Mouse (Mus musculus) embryo, embryonic 9.5 days (tissue): Measurements from ENCODE around the gene Oxct2b.
"Not testable (repeated sequence)": the region's sequence is repeated elsewhere in the genome, so short reads cannot be mapped to it uniquely, and the experiment has no call there.

ENCODE experiments used
- DNase-seq: peaks from one replicate; pipeline ENCODE4 v3.0.0-alpha.2; 2017; ENCODE audit errors: extremely low spot score

Gene Oxct2b

DNA sequence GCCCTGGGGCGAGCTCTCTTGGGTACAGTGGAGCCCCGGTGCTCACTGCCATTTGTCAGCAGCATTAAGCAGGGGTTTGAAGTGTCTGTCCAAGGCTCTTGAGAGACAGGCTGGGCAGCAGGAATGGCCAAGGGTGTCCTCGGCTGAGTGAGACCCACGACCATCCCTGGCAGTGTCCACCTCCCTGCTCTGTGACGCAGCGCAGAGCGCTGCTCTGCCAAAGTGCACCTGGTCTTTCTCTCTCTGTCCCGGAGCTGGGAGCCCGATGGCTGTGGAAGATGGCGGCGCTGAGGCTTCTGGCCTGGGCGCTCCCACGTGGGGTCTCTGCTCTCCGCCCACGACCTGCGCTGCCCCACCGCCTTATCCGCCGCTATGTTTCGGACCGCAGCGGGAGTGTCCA lies at the start of gene Oxct2b:
Gene Oxct2b (plus strand): TSS at position 256 of the 400 bp plus-strand sequence.
- peak; percentile 39 for DNase-seq

DNA sequence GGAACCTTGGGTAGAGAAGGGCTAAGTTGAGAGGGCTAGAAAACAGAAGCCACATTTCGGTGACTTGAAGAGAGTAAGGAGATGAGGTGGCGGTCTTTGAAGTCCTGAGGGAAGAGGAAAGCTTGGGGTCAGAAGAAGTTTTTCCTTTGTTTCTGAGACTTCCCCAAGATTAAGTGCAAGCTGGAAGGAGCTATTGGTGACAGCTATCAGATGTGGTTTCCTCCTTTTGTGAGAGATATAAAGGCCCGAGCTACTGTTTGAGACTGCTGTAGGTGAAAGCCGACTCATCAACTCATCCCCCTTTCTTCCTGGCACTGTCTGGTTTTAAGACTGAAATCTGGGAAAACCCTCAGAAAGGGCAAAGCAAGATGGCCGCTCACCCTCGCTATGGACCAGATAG lies 47.4 kb upstream of the Oxct2b start:
- no peak for DNase-seq

DNA sequence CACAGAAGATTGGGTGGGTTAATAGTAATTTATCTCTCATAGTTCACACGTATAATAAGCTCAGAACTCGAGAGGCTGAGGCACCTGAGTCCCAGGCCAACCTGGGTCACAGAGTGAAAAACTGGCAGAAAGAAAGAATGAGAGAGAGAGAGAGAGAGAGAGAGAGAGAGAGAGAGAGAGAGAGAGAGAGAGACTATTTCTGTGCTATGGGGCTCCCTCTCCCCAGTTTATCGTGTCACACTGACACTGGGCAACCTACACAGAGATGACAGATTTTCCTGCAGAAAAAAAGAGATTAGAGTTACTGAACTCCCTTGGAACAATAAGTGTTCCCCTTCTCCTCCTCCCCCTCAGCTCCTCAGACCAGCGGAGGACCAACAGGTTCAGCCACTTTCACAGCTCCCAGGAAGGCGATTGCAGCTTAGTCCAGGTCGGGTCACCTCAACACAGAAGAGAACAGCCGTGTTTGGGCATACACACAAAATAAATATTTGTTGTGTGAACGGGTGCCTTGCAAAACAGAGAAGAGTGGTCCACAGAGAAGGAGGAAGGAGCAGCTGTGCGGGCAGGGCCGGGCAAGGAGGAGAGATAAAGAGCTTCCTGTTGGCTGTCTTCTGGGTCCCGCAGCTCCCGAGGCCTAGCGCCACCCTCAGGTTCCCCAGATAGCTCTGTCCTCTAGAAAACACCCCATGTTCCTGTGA lies 44.6 kb upstream of the Oxct2b start:
- DNase-seq = peak; percentile 51

DNA sequence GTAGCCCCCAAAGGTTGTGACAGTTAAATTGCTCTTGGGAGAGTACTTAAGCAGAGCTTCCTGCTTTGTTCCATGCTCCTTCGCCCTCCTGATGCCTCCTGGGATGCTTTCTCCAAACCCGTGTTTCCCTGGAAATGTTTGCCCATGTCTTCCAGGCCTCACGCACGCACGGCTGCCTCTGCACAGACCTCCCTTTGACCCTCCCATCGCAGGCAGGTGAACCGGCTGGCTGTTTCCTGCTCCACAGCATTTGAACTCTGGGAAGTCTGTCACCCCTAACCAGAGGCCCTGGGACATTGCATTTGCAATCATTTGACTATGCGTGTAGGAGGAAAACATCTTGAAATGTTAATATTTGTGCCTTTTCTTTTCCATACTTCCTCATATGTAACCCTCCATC lies 39.1 kb upstream of the Oxct2b start:
- DNase-seq = no peak

DNA sequence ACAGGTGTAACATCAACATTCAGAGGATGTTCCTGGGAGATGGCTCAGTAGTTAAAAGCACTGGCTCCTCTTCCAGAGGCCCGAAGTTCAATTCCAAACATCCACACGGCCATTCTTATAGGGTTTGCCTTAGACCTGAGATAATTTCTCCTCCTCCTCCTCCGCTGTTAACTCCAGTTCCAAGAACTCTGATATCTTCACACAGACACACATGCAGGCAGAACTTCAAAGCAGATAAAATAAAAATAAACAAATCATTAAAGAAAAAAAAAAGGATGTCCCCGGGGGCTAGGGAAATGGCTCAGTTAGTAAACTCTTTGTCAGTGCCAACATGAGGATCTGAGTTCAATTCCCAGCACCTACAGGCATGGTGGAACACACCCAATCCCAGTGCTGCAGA lies 37.8 kb upstream of the Oxct2b start:
- DNase-seq = no peak

DNA sequence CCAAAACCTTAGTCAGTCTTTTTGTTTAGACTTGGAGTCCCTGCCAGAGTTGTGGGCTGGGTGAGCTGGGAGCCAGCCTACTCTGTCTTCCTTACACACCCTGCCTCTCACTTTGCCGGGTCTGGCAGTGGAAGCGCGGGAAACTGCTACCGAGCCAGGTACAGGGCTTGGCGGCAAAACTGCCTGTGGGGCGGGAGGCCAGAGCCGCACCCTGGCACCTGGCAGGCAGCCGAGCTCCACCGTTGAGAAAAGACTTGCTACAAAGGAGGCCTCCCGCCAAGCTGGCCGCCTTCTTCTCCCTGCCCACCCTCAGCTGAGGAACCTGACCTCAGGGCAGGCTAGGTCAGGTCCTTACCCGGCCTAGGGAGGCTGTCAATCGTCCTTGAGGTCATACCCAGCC lies 35.3 kb upstream of the Oxct2b start:
- no peak for DNase-seq

DNA sequence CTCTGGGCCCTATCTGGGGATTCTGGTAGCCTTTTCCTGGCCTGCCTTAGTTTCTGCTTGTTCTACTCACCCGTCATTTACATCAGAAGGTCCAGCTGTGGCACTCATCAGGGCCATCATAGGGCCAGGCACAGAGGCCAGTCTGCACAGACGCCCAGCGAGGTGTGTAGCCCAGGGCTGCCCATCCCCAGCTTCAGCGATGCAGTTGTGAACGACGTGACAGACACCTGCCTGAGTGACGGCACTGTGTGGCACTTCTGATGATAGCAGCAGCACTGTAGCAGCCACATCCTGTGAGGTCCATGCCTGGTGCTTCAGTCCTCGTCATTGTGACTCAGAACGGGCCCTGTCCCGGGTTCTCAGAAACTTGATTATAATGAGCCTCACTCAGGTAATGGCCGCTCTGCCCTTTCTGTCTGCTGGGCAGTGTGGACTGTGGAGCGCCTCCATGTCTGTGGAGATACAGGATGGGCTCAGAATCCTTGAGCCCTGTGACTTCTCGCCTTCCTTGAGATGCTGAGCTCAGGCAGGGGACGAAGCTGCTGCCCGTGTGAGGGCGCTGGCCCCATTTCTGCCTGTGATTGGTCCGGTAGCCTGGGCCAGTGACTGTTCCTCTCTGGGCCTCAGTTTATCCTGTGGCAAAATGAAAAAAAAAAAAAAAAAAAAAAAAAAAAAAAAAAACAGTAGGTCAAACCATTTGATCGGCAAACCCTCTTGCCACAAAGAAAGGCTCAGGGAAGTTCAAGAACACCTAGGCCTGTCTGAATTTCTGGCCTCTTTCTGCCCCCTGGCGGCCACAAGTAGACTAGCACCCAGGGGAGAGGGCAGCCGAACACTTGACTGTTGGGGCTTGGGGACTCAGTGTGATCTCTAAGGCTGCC lies 33.5 kb upstream of the Oxct2b start:
- DNase-seq = peak; percentile 52

DNA sequence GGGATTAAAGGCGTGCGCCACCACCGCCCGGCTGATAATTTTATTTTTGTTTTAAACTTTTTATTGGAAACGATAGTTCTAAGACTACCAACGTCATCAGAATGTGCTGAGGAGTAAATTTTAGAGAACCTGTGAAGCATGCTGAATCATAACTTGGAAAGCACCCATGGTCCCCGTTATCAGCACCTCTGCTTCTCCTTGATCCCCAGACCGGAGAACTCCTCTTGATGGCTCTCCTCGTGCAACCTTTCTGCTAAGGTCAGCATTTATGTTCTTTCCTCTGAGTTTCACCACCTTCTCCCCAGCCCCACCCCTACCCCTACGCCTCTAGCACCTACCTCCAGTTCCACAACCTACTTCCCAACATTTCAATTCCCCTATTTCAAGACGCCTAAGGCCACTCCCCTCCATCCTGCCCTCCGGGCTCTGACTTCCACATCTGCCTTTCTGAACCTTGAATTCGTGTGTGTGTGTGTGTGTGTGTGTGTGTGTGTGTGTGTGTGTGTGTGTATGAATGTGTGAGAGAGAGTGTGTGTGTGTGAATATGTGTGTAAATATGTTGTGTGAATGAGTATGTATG lies 32.7 kb upstream of the Oxct2b start:
- DNase-seq = no peak

DNA sequence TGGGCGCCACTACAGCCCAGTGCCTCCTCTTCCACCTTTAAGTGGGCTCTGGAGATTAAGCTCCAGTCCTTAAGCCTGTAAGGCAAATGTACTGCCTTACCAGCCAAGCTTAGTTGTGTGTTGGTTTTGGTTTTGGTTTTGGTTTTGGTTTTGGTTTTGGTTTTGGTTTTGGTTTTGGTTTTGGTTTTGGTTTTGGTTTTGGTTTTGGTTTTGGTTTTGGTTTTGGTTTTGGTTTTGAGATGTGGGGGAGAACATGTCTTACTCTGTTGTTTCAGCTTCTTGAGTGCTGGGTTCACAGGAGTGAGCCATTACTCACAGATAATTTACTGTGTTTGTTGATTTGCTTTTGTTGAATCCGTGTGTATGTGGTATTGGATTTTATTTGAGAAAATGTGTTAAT lies 30.8 kb upstream of the Oxct2b start:
- DNase-seq = no peak

DNA sequence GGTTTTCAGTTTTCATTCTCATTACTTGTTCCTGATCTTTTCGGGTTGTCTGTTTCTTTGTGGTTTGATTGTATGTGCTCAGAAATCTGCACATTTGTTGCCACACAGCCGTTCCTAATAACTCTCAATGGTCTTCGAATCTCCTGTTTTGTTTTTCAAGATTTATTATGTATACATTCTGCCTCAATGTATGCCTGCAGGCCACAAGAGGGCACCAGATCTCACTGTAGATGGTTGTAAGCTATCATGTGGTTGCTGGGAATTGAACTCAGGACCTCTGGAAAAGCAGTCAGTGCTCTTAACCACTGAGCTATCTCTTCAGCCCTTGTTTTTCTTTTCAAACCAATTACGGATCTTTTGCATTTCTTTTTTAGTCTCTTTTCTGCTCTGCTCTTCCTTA lies 29.7 kb upstream of the Oxct2b start:
- DNase-seq = no peak

DNA sequence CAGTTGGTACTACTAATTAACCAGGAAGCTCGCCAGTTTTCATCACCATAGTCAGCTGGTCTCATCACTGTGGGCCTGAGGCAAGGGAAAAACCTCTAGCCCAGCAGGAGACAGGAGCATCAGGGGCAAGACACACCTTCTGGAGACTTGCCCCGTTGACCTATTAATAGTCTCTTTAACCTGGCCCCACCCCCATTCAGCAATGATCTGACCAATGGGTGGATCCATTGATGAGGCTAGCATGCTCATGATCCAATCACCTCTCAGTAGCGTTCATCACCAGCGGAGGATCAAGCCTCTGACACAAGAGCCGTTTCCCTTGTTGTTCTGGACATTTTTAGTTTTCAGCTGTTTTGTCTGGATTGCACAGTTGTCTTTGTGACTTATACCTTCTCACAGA lies 23.4 kb upstream of the Oxct2b start:
- DNase-seq = no peak

DNA sequence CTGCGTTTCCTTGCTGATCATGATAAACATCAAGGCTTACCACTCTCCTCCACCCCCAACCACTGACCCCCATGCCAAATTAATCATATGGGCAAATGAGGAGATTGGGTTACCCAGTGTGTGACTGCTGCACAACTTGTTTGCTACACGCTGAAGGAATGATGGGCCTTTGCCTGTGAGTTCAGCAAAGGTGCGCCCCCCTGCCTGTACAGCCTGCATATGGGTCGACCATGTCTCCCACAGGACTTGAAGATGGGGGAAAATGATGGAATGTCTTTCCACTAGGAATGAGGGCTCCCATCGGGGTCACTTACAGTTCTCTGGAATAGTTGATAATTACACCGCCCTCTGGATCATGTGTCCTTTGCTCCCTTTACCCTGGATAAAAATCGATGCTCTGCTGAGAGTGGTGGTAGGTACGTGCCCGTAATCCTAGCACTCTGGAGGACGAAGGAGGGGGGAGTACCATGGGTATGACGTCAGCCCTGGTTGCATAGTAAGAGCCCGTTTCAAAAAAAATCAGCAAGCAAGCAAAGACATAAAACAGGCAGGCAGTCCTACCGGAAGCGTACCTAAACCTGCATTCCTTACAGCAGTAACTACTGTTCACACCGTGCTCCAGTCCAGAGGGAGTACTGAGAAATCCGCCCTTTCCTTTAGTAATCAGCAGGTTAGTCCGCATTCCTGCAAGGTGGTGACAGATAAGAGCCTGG lies 22.8 kb upstream of the Oxct2b start:
- peak; percentile 14 for DNase-seq

DNA sequence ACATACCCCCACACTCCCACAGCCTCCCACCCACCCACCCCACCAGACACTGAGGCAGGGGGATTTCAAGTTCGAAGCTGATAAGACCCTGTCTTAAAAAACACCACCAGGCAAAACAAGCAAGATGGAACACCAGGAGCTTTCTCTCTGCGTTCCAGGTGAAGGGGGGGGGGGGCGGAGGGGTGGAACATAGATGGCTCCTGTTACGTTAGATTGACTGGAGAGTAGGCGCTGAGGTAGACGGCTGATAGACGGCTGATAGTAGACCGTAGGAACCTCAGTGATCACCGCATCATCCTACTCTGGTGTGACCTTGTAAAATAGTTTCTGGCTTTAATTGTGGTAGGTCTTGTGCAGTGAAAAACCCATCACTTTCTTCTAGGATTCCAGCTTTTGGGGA lies 22.2 kb upstream of the Oxct2b start:
- no peak for DNase-seq

DNA sequence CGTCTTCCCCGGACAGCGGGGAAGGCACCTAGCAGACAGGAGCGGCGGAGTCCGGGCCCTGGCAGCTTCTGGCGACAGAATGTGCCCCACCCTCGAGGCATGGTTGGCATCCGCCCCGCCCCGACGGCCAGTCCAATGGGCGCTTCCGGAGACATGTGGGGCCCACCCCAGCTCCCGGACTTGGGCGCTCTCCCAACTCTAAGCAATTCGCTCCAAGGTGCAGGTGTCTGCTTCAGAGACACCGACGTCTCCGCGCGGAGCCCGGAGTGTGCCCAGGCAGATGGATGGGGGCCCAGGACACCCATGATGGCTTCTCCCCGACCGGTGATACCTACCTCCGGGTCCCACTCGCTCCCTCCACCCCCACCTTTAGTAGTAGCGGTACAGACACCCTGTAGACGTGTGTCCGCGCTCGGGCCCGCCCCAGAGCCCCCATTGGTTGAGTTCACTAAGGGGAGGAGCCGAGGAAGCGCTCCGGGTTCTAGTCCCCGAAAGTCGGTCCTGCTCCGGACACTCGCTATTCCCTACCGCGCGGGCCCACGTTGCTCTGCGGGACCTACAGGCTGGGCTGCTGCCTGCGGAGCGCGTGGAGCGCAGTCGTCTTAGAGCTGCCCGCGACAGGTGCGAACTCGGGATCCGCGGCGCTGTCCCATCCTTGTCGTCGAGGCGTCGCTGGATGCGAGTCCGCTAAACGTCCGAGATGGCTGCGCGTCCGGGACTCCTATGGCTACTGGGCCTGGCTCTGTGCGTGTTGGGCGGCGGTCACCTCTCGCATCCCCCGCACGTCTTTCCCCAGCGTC lies 11.2 kb upstream of the Oxct2b start, which contains the start of gene Bmp8b:
Gene Bmp8b (plus strand): TSS at position 515 of the 800 bp plus-strand sequence.
- peak; percentile 12 for DNase-seq

DNA sequence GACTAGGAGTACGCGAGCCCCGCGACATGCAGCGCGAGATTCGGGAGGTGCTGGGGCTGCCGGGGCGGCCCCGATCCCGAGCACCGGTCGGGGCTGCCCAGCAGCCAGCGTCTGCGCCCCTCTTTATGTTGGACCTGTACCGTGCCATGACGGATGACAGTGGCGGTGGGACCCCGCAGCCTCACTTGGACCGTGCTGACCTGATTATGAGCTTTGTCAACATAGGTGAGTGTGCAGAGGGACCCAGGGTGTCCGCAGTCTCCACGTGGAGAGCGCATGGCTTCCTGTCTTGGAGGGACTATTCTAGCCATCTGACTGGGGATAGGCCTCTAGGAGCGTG lies 10.6 kb upstream of the Oxct2b start:
- no peak for DNase-seq

DNA sequence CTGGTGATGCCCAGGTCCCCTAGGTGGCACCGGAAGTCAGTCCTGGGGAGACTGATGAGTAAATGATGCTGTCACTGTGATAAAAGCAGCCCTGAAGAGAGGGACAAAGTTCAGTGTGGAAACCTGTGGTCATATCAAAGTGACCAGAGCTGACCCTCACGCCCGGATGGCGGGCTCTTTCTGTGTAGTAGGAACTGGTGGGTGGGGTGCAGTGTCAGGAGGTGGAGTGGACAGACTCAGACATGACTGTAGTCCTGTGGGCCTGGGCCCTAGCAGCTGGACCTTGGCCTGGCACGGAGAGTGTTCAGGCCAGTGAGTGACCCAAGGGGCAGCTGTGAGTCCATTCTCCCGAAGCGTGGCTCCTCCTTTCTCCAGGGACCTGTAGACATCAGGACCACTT lies 10.1 kb upstream of the Oxct2b start:
- DNase-seq = not testable (repeated sequence)

DNA sequence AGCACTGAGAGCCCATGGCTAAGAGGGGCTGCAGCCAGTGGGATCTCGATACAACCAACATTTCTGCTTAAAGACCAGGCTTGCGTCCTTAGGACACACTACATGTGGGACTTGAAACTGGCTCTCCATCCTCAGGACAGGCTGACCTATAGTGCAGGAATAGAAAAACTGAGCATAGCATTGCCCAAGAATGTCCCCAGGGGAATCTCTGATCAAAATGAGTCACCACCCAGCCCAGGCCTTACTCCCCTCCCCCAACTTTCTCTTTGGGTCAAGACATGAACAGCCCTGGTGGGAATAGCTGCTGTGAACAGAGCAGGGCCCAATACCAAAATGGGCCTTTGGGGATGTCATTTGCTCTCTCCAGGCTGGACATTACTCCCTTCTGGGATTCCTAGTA lies 9.2 kb upstream of the Oxct2b start:
- DNase-seq = no peak

DNA sequence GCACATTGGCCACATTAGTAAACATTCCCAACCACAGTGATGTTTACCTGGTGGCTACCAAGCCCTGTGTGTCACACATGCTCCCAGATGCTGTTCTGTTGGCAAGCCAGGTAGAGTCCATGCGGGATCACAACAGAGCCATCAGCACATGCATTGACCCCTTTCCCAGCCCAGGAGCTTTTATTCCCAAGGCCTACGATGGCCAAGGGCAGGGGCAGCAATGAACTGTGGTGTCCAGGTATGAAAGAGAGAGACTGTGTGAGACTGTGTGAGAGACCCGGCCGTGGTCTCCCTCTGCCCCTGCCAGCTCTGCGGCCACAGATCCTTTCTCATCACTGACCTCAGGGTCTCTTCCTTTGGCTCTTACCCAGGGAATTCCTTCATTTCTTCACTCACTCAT lies 8.0 kb upstream of the Oxct2b start:
- DNase-seq = no peak

DNA sequence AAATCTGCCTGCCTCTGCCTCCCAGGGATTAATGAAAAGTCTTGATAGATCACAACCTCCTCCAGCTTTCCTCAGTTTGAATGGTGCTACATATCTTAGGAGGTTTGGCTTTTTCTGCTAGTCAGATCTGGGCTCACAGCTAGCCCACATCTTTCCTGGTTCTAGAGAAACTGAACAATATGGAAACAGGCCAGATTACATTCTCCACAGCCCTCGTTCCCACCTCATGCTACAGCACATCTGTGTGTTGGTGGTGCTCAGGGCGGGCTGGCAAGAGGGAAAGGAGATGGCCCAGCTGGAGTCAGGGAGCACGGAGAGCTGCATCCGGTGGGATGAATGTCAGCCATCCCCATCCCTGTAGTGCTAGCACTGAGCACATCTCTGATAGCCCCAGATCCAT lies 5.3 kb upstream of the Oxct2b start:
- no peak for DNase-seq

DNA sequence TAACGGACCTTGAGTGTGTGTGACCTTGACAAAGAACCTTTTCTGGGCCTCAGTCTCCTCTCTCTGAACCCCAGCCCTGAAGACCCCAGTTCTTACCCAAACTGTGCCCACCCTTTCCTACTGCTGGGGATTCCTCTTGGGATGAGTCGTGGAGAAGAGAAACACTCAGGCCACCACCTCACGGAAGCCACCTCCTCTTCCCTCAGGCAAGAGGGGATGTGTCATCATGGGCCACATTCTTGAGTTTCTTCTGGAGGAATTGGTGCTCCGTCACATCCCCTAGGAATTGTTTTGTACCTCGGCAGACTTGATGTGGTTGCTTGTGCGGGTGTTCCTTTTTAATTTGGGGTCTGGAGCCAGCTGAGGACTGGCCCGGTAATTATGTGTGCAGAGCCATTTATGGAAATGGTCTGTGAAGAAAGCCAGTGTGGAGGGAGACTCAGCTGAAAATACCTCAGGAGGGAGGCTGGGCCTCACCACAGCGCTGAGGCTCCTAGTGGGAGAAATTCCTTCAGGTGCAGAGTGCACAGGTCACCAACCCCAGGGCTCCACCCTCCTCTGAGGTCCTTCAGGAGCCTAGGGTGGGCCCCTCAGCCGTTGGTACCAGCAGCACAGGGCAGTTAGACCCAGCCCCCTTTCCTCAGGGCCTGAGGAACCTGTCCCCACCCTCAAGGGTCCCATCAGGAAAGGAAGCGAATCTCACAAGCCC lies 4.6 kb upstream of the Oxct2b start:
- not testable (repeated sequence) for DNase-seq
